Mouse (Mus musculus) ovary, adult 18-20 months (tissue): ENCODE data around the gene Kcnj10.
A peak's percentile ranks its signal among the peaks of the same experiment; 100 is the strongest.

ENCODE experiments used
- DNase-seq: peaks from one replicate; pipeline ENCODE4 v3.0.0; 2022; ENCODE audit warnings: low spot score, mixed read lengths

Kcnj10 gene

GRCm38 (mm10) chr1:172332925-172333324, 8.1 kb upstream of the Kcnj10 start:
- no peak for DNase-seq

- no peak for DNase-seq
Measured at GRCm38 (mm10) chr1:172333512-172333911, 7.5 kb upstream of the Kcnj10 start.

DNA sequence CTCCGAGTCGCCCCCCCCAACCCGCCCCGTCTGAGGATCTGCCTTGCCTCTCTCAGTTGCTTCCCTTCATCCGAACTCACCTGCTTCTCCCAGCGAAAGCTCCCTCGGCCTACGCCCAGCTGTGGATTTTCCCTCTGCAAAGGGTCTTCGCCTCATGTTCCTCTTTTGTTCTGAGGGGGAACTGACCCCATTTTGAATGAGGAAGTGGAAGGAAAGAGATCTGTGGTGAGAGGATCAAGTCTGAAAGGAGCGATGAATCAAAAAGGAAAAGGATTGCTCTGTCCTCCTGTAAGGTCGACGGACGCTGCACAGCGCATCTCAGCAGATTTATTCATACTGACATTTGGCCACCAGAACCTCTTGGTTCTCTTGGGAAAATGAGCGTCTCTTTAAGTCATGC, 5.2 kb upstream of the Kcnj10 start:
- DNase-seq, result no peak

GRCm38 (mm10) chr1:172337411-172338185, 3.4 kb upstream of the Kcnj10 start:
- DNase-seq, result no peak

DNA sequence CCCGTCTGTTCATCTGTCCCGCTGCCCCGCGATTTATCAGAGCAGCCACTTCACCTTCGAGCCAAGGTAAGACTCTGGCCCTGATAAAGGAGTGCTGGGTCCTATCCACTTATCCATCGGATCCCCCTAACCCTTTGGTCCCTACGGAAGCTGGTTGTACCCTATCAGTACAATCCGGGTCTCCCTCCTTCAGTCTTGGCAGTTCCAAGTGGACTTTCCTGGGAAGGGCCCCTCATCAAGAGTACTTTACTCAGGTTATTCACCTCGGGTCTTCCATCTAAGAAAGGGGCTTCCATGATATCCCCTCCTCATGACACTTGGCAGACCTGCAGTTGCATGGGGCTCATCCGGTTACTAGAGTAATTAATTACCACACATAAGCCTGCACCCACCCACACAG, 376 bp downstream of the Kcnj10 start:
- no peak for DNase-seq

DNA sequence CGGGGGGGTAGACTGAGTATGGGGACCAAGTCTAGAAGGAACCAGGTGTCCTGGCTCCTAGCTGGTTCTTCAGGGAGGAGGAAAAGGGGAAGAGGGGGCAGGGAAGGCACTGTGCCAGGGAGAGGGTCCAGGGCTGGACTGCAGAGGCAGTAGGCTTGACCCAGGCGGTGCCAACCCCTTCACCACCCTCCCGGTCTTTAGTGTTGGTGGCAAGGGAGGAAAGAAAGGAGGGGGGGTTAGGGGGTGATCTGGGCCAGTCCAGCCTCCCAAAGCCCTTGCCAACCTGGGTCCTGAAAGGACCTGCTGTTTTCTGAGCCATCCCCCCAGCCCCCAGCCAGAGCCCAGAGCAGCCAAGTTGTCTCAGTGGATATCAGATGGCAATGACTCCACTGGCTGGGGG, 1.7 kb downstream of the Kcnj10 start:
- DNase-seq, result no peak

DNA sequence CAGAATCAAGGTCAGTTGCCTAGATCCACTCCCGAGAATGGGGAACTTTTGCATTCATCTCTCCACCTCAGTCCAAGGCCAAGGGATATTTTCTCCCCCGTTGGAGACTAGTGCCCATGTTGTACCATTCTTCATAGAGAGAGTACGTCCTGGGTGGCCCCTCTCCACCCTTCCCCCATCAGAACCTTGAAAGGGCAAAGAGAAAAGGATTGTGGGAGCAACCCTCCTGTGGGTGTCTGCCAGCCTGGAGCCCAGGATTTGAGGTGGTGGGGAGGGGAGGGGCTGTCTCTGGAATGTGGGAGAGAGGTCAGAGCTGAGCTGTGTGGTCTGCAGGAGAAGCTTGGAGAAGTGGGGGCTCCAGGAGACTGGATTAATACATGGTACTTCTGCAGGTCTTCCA, 2.9 kb downstream of the Kcnj10 start:
- DNase-seq, result no peak

DNA sequence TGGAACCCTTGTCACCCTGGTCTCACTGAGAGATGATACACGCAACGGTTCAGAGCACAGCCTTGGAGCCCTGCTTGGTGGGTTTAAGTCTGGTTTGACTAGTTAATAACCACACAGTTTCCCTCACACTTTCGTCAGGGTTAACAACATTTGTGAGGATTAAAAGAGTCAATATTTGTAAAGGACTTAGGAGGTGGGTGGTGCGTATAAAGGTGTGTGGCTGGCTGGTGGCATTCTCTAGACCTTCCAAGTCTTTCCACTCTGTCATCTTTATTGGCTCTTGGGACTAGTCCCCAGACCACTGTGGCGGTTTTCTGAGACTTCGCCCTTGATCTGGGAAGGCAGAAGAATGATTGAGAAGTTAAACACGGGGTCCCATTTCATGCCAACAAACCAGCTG, 3.8 kb downstream of the Kcnj10 start:
- DNase-seq, result no peak

GRCm38 (mm10) chr1:172346707-172347106, 5.7 kb downstream of the Kcnj10 start:
- no peak for DNase-seq

DNA sequence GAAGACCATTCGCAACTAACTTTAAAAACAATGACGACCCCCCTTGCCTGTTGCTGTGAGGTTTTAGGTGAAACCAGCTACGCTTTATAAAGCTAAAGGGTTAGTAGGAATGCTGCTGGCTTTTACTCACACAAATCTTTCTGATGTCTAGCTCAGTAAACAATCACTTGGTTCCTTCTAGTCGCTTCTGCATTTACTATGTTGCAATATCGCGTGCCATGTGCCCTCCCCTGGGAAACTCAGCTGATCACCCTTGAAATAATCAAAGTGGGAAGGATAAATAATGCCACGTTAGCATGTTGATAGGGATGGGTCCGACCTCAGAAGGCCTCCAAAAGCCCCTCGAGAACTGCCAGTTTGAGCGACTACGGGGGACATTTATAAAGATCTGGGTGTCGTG, 6.4 kb downstream of the Kcnj10 start:
- DNase-seq, result no peak

- no peak for DNase-seq
Measured at GRCm38 (mm10) chr1:172349504-172349903, 8.5 kb downstream of the Kcnj10 start.

GRCm38 (mm10) chr1:172349916-172350812, 9.2 kb downstream of the Kcnj10 start:
- DNase-seq, result no peak

DNA sequence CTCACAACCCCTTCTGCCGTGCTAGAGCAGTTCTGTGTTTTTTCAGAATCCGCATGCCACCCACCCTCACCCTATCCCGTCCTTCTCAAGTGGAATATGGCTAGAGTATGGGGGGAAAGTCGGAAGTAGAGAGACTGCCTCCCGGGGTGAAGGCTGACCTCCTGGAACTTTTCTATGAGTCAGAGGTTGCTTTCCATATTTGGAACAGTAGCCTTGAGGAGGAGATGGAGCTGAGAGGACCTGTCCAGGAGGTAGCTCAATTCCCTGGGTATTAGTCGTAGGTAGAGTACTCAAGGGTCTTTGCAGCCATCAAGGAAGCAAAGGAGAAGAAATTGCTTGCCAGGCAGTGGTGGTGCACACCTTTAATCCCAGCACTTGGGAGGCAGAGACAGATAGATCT, 11.0 kb downstream of the Kcnj10 start:
- no peak for DNase-seq

GRCm38 (mm10) chr1:172352453-172352852, 11.4 kb downstream of the Kcnj10 start:
- no peak for DNase-seq

- no peak for DNase-seq
Measured at GRCm38 (mm10) chr1:172355336-172355735, 14.3 kb downstream of the Kcnj10 start.

DNA sequence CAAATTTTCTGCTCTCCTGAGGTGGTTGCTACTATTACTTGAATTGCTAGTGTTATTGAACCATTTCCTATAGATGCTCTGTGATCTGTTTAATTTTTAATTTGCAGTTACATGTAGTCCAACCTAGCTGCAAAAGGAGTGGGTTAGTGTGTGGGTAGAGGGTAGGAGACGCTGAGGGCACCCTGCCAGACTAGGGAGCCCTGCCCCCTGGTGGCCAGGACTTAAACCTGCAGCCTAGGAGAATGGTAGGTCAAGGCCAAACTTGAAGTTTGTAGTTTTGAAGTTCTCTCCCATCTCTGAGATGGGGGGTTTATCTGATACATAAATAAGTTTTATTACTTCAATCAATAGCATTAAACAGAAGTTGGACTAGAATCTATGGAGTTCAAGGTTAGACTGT, 16.5 kb downstream of the Kcnj10 start:
- DNase-seq, result no peak

GRCm38 (mm10) chr1:172358341-172358740, 17.3 kb downstream of the Kcnj10 start:
- no peak for DNase-seq

DNA sequence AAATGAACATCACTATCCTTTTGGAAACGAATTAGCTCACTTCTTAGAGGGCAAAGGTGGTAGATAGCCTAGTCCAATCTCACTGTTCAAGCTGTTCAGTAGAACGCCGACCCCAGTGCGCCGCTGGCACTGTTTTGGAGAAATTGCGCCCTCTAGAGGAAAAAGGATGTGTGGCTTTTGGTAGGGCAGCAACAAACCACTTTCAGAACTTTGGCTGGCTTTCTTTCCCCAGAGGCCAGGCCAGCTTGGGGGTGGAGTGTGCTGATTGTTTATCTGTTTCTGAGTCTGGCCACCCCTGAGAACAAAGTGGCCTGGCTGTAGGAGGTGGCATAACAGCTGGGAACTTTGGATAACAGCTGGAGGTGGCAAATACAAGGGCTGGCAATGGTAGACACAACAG, 23.7 kb downstream of the Kcnj10 start:
- peak; percentile 31 for DNase-seq

DNA sequence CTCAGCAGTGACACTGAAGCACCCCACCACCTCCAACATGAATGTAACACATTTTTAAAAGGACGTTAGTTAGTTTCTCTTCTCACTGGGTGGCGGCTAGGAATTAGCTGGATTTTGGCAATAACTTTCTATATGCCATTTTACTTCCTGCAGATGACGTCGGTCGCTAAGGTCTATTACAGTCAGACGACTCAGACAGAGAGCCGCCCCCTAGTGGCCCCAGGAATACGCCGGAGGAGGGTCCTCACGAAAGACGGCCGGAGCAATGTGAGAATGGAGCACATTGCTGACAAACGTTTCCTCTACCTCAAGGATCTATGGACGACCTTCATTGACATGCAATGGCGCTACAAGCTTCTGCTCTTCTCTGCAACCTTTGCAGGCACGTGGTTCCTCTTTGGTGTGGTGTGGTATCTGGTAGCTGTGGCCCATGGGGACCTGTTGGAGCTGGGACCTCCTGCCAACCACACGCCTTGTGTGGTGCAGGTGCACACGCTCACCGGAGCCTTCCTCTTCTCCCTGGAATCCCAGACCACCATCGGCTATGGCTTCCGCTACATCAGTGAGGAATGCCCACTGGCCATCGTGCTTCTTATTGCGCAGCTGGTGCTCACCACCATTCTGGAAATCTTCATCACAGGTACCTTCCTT, 27.9 kb downstream of the Kcnj10 start:
- no peak for DNase-seq

- peak; percentile 96 for DNase-seq
Measured at GRCm38 (mm10) chr1:172376198-172376667, 35.2 kb downstream of the Kcnj10 start, which contains the start of gene Pigm. Pigm (plus strand) TSS chr1:172376546.

DNA sequence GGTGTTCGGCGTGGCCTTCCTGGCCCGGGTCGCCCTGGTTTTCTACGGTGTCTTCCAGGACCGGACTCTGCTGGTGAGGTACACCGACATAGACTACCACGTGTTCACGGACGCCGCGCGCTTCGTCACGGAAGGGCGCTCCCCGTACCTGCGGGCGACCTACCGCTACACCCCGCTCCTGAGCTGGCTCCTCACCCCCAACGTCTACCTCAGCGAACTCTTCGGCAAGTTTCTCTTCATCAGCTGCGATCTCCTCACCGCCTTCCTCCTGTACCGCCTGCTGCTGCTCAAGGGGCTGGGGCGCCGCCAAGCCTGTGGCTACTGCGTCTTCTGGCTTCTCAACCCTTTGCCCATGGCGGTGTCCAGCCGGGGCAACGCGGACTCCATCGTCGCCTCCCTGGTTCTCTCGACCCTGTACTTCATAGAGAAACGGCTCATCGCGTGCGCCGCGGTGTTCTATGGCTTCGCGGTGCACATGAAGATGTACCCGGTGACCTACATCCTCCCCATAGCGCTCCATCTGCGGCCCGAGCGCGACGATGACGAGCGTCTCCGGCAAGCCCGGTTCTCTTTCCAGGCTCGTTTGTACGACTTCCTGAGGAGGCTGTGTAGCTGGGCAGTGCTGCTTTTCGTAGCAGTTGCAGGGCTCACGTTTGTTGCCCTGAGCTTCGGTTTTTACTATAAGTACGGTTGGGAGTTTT, 35.9 kb downstream of the Kcnj10 start:
- DNase-seq, result no peak

DNA sequence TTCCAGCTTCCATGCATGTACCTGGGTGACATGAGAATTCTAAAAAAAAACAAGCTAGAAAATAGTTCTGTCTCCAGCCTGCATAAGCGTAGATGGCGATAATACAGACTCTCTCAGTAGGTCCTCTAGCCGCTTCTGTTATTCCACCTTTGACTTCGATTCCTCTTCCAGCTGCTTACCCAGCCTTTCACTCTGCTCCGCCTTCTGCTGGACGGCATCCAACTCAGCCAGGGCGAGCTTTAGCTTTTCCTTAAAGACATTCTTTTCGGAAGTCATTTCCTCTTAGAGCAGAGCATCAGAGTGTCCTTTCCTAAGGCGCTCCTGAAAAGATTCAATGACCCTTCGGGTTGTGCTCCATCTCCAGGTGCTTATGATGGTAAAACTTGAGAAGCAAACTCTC, 39.1 kb downstream of the Kcnj10 start:
- no peak for DNase-seq
